Mouse (Mus musculus): ENCODE results near the gene Gm34302. TPM values are rescaled to one million over a fixed set of nuclear protein-coding genes. Genes with fewer than 3 reads are reported as not detected.

The Gm34302 gene
- polyA plus RNA-seq, 1 experiment, result not detected

- H3K4me1 ChIP-seq, result no peaks in the 10 kb centered on the region
- TF ChIP-seq FLI1 (IDR thresholded peaks at IDR 0.05; ENCODE audit: low read length), result no peak
- no peak for TF ChIP-seq GATA1 (IDR thresholded peaks at IDR 0.05; ENCODE audit: borderline replicate concordance, low read length)
- H3K4me3 ChIP-seq (replicated peaks), result no peak overlapping the region
- no peaks in the 10 kb centered on the region for H3K36me3 ChIP-seq (replicated peaks; ENCODE audit: low read length)
- no peaks in the 10 kb centered on the region for H3K27me3 ChIP-seq (replicated peaks)
- H3K9me3 ChIP-seq, result no peaks in the 10 kb centered on the region
Observed at GRCm38 (mm10) chr3:63440426-63441125, 43.1 kb downstream of the Gm34302 start.

DNA sequence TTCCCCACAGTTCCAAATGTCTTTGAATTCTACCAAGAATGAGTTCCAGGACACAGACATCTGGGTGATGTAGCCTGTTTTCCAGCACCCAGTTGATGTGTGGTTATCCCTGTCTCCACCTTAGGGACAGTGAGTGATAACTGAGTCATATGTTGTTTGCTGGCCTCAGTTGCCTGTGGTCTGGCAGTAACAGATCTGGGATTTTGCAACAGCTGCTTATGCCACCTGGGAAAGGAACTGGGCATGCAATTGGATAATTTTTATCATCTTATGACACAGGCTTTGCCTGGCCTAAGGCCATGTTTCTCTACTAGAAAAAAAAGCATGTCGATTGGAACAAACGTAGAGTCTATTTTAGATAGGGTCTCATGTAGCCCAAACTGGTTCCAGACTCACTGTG is 43.9 kb downstream of the Gm34302 start:
- H3K27me3 ChIP-seq (replicated peaks), result no peaks in the 10 kb centered on the region
- no peak overlapping the region for H3K4me3 ChIP-seq (replicated peaks)
- H3K9me3 ChIP-seq, result no peaks in the 10 kb centered on the region
- H3K4me1 ChIP-seq, result no peaks in the 10 kb centered on the region
- H3K36me3 ChIP-seq (replicated peaks; ENCODE audit: low read length), result no peaks in the 10 kb centered on the region
- TF ChIP-seq FLI1 (IDR thresholded peaks at IDR 0.05; ENCODE audit: low read length) (no peak), GATA1 (IDR thresholded peaks at IDR 0.05; ENCODE audit: borderline replicate concordance, low read length) (no peak)

DNA sequence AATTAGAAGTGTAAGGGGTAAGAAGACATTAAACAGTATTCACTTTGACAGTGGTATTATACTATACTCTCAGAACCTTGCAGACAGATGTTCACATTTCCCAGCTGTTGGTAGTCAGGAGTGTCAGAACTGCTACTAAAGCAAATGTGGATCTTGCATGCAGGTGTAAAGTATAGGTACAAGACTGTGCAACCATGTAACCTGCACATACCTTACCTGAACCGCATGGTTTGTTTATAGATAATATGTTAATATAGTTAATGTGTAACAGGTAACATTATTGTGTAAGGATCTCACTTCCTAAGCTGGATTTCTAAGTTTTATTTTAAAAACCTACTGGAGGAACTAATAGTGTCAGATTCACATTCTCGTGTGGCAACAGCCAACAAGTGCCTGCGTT is 44.8 kb downstream of the Gm34302 start:
- Histone ChIP-seq H3K27me3 (replicated peaks) (no peaks in the 10 kb centered on the region), H3K9me3 (no peaks in the 10 kb centered on the region), H3K4me1 (no peaks in the 10 kb centered on the region), H3K36me3 (replicated peaks; ENCODE audit: low read length) (no peaks in the 10 kb centered on the region), H3K4me3 (replicated peaks) (no peak overlapping the region)
- no peak for TF ChIP-seq FLI1 (IDR thresholded peaks at IDR 0.05; ENCODE audit: low read length)
- no peak for TF ChIP-seq GATA1 (IDR thresholded peaks at IDR 0.05; ENCODE audit: borderline replicate concordance, low read length)

Other genes starting within 250 kb of the Gm34302 start
- gene Mme, start 242.3 kb downstream of the Gm34302 start, polyA plus RNA-seq (2012; ENCODE audit: insufficient read depth, low replicate concordance), result not detected in 2 replicates